Mouse (Mus musculus): ENCODE measurements around the gene Inha.
A peak's percentile ranks its signal among the peaks of the same experiment; 100 is the strongest.

Gene Inha

DNA sequence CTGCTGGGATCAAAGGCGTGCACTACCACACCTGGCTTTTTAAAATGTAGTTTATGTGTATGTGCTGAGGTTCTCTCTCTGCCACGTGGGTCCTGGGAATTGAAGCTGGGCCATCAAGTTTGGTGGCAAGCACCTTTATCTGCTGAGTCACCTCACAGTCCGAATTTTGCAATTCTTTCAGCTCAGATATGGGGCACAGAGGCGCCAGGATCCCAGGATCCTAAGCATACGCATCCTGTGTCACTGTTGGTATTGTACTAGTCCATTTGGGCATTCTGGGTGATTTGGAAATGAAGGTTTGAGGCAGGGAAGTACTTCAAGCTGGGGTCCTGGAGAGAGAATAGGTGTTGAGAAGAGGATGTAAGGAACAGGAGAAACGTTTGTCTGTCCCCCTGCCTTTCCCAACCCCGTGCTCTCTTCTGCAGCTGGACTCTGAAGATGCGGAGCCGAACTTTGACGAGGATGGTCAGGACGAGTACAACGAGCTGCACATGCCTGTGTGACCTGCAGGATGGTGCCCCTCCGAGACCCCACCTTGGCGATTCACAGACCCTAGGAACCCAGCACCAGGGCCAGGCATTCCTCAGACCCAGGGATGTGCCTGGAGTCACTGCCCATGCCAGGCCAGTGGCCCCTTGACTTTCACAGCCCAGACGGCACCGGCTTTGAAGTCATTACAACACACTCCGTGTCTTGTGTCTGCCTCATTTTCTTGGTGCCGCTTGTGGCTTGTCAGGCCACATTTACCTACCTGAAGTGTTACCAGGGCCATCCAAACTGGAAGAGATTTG is 51.7 kb downstream of the Inha start:
- DNase-seq (ENCODE audit: low spot score): no peak

DNA sequence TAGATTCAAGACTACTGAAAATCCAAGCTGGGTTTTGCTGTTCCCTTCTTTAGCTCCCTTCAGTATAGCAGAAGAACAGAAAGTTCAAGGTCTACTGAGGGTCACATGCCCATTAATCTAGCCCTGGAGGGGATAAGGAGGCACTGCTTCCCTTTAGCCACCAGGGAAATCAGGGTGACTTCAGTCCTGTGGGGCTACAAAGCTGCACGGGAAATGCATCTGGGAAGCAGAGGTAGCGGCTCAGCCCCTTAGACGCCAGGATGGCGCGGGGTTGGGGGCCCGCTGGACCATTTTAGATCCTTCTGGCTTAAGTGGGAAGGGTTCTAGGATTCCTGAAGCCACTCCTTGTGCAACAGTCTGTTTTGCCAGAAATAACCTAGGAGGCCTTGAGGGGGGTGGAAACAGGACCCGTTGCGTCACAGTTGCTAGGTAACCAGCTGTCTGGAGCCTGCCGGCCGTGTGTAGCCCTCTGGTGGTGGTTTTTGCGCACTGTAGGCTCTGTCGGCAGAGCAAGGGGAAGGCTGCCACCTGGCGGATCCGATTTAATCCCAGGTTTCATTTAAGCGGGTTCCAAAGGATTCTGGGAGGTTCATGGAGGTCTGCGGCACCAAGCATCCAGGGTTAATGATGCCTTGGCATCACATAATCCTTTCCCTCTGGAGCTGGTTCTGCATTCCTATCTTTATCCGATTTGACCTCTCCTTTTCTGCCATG is 52.5 kb downstream of the Inha start:
- DNase-seq (ENCODE audit: low spot score): peak; percentile 94

Data from layer of hippocampus, adult 9-10 months (tissue).